Mouse (Mus musculus) gastrocnemius, postnatal 36 days (tissue): ENCODE measurements around the gene Man1b1. TPM values are rescaled to one million over a fixed set of nuclear protein-coding genes. Genes with fewer than 3 reads are reported as not detected.
A peak's percentile ranks its signal among the peaks of the same experiment; 100 is the strongest.

Source experiments
- DNase-seq, 2 experiments: peaks; one replicate each; pipeline ENCODE4 v3.0.0; 2022
- intact Hi-C: fragments of 180-260 bp; cut with DNase I; formaldehyde crosslinking; loops from one replicate; pipeline ENCODE4 v1.15.1; 2025
- total RNA-seq, 2 experiments: library from RNA; stranded (reverse); gene quantifications; 2 replicates each; pipeline ENCODE4 v1.2.3; 2021

The Man1b1 gene
- total RNA-seq, 2 experiments from 2014 or later = 11.9 to 15.0 TPM

DNA sequence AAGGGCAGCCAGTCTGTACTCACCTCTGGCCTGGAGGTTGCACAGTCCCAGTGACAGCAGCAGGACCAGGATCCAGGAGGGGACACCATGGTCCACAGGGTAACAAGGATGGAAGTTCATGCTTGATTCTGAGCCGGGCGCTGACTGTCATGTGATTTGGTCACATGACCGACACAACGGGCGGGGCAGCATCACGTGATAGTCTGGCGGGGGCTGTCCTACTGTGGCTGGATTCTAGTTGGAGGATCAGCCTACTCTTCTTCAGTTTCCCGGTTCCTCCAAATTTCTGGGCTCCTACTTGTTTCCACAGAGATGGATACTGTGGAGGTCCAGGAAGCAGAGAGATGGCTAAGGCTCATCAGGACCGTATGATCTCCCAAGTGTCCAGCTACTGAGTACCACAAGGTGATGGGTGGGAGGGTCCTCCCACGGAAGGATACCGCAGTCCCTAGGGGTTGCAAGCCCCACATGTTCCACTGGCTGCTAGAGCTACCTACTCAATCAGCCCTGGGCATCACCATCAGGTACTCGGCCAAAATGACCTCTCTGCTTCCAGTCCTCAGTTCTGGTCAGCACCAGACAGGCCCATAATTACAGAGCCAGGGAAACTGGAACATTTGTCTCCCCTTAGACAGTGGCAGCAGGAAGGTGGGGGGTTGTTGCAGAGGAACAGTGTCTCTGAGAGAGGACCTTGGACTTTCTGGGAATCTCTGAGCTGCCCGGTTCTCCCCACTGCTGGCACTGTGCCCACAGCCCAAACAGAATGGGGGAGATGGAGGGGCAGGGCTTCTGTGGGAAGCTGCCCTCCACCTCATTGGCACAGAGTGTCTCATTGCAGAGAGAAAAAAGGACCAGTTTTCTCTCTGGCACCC lies 24.3 kb downstream of the Man1b1 start, which contains the start of gene Dpp7:
Dpp7 (minus strand) TSS at position 152 of the 872 bp plus-strand sequence.
- intact Hi-C loops = no loop called here

DNA sequence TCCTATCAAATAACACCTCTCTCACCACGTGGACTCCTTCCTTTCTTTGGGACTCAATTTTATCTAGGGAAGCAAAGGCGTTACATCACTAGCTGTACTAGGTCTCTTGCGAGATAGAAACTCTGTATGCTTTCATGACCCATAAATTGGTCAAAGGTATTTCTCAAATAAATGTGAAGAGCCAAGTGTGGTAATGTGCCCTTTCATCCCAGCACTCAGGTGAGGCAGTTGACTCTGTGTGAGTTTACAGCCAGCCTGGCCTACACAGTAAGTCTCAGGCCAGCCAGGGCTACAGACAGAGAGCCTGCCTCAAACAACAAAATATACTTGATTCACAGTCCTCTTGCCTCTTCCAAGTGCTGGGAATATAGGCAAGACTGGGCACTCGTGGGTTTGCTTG lies 27.7 kb downstream of the Man1b1 start:
- DNase-seq = no peak

More for the DNA sequence above, 24.3 kb downstream of the Man1b1 start, which contains the start of gene Dpp7:
- peak; percentile 72 for DNase-seq

GRCm38 (mm10) chr2:25363478-25364178 lies 31.5 kb downstream of the Man1b1 start:
- intact Hi-C loops = no loop called here
- no peak for DNase-seq

More for the DNA sequence above, 27.7 kb downstream of the Man1b1 start:
- intact Hi-C loops = no loop called here

GRCm38 (mm10) chr2:25364313-25364712 lies 32.2 kb downstream of the Man1b1 start:
- intact Hi-C loops = no loop called here
- DNase-seq = no peak

- no peak for DNase-seq
- intact Hi-C loops = no loop called here
Observed at GRCm38 (mm10) chr2:25364761-25365090, 32.6 kb downstream of the Man1b1 start.

DNA sequence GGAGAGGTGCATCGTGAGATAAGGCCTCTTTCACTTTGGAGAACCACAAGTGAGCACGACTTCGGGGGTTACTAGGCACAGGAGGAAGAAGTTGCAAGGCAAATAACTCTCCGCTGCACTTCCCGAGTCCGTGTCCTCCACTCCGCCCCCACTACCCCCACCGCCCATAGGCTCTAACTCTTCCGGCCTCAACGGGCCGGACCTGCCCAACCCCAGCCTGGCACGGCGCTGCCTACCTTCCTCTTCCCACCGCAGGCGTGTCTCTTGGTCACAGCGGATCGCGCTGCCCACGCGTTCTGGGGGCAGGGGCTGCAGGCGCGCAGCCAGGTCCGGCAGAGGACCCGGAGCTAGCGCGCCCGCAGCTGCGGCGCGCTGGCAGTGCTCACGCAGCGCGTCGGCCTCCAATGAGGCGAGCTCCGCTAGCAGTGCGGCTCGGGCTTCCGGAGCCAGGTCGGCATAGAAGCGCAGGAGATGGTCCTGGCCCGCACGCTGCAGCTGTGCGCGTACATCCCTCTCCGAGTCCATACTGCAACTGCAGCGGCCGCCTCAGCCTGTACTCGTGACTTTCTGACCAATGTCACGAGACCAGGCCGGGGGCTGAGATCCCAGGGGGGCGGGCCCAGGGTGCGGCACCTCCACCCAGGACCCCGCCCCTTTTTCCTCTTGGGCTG lies 33.1 kb downstream of the Man1b1 start, which contains the start of gene Uap1l1:
Uap1l1 (minus strand) TSS at position 592 of the 671 bp plus-strand sequence.
- peak; percentile 67 to 83 for DNase-seq
- intact Hi-C loops = no loop called here

- intact Hi-C loops = no loop called here
- no peak for DNase-seq
Observed at GRCm38 (mm10) chr2:25369996-25370395, 37.9 kb downstream of the Man1b1 start.

- peak; percentile 72 to 76 for DNase-seq
- intact Hi-C loops = no loop called here
Observed at GRCm38 (mm10) chr2:25371764-25372643, 39.9 kb downstream of the Man1b1 start, which contains the start of gene Sapcd2. Gene Sapcd2, plus strand, starts transcription at chr2:25372321.

- no peak for DNase-seq
- intact Hi-C loops = no loop called here
Observed at GRCm38 (mm10) chr2:25372644-25373391, 40.7 kb downstream of the Man1b1 start.

DNA sequence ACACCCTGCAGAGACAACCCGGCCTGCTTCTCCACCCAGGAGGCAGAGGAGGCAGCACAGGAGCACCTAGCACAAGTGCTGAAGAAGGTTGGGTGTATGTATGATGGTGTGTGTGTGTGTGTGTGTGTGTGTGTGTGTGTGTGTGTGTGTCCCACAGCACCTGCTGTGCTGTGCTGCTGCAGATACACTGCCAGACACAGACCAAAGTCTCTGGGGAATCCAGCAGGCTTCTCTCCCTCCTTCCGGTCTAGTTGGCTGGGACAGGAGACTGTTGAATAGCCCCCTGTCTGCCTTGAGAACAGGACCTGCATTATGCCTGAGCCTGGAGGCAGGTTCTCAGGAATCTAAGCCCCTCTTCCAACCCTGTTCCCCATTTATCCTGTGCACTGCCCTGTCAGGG lies 41.3 kb downstream of the Man1b1 start:
- no peak for DNase-seq
- intact Hi-C loops = no loop called here

- DNase-seq = no peak
- intact Hi-C loops = loop anchor here (2.0 to 5.0 kb wide), 3 partner anchors 24 to 51 kb away; partner anchors contain the start of gene Abca2
Observed at GRCm38 (mm10) chr2:25376589-25376988, 44.5 kb downstream of the Man1b1 start.

DNA sequence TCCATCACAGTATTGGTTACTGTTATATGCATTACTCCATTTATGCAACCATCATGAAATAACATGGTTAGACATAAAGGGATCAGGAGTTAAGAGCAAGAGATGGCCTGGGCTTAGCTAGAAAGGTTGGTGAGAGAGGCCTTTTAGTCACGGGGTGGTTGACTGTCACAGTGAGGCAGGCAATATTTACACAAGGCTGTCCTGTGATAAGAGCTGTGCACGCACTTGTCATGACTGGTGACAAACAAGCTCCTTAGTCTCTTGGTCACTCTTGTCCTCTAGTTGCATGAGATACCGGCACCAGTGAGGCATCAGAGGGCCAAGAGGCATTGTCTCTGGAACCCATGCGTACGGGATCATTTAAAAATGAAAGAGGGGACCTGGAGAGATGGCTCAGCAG lies 52.4 kb downstream of the Man1b1 start:
- no peak for DNase-seq
- intact Hi-C loops = no loop called here

- intact Hi-C loops = no loop called here
- DNase-seq = no peak
Observed at GRCm38 (mm10) chr2:25391266-25391665, 59.1 kb downstream of the Man1b1 start.

DNA sequence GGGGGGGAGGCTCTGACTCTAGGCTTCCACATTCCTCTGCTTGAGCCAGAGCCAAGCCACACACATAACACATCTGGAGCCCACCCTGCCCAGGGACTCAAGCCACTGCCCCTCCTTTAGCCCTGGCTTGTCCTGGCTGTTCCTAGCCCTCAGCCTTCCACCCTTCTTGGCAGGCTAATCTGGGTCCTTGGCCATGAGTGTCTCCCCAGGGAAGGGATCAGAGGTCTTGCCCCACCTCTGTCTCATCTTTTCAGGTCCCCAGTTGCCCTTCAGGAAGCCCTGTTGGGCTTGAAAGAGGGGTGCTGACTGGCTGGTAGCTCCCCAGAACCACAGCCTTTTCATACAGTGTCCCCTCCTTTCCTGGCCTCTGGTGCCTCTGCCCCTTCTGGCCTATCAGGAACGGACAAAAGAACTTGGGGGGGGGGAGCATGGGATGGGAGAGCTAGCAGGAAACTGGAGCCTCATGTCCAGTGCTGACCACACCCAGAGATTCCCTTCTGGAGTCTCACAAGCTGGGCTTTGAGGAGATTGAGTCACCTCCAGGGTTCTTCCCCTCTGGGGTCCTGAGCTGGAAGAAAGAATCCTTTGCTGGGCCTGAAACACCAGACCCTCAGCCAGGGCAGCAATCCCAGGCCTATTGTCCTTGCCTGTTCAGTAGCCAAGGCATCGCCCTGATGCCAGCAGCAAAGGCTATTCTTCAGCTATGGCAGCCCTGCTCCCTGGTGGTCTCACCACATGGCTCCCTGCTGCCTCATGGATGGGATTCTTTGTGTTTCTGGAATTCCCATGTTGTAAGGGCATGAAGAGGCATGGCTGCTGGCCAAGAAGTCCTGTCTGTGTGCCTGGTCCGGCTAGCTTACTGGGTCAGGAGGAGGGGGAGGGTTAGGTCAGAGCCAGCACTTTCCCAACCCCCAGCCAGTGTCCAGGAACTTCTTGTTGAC lies 62.4 kb downstream of the Man1b1 start:
- intact Hi-C loops = no loop called here
- DNase-seq = peak; percentile 62 to 72

- peak in 1 of 2 experiments; percentile 15 for DNase-seq
- intact Hi-C loops = no loop called here
Observed at GRCm38 (mm10) chr2:25395721-25396596, 63.8 kb downstream of the Man1b1 start, which contains the start of gene Entpd2. Gene Entpd2, plus strand, starts transcription at chr2:25395874.

GRCm38 (mm10) chr2:25396597-25396983 lies 64.5 kb downstream of the Man1b1 start:
- DNase-seq = peak in 1 of 2 experiments; percentile 30
- intact Hi-C loops = no loop called here

- intact Hi-C loops = no loop called here
- DNase-seq = no peak
Observed at GRCm38 (mm10) chr2:25397010-25397409, 64.9 kb downstream of the Man1b1 start.
